Mouse (Mus musculus): ENCODE data around the gene Nodal.
"Not testable (repeated sequence)": the region's sequence is repeated elsewhere in the genome, so short reads cannot be mapped to it uniquely, and the experiment has no call there.

The Nodal gene

DNA sequence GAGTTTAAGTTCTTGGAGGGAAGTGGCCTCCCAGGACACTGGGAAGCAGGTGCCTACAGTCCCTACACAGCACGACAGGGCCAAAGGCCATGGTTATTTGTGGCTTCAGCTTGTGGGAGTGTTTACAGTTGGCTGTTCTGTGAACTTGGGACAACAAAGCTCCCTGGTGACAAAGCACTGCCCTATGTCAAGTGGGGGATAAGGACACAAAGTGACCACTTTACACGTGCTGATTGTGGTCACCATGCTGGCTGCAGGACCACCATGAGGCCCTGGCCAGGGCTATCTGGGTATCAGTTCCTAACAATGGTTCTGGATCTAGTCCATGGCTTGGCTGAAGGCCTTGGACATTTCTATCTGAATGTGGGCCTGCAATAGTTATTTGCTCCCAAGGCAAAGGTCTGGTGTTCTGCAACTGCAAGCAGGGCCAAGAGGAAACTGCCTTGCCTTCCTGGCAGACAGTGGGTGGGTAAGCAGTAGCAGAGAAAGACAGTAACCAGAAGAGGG lies 8.5 kb downstream of the Nodal start:
- no peak for DNase-seq (ENCODE audit: extremely low read depth, insufficient read length, low spot score)

DNA sequence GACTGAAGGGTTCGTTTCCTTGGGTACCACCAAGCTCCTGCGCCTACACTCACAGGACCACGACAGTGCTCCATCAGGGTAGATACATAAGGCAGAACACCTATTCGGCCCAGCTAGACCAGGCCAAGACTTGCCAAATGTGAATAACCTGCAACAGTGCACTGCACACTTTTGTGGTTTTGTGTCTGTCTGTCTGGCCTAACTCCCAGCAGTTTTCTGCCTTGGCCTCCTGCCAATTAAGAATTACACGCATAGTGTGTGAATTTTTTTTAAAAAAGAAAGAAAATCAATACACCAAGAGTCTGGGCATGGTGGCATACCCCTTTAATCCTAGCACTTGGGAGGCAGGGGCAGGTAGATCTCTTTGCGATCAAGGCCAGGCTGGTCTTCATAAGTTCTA lies 10.2 kb downstream of the Nodal start:
- no peak for DNase-seq (ENCODE audit: extremely low read depth, insufficient read length, low spot score)

GRCm38 (mm10) chr10:61428416-61428815 lies 10.6 kb downstream of the Nodal start:
- DNase-seq (ENCODE audit: extremely low read depth, insufficient read length, low spot score): no peak

- DNase-seq (ENCODE audit: extremely low read depth, insufficient read length, low spot score): no peak
These were observed 11.3 kb downstream of the Nodal start for GRCm38 (mm10) chr10:61429043-61429442.

- no peak for DNase-seq (ENCODE audit: extremely low read depth, insufficient read length, low spot score)
These were observed 13.6 kb downstream of the Nodal start for GRCm38 (mm10) chr10:61431375-61431774.

GRCm38 (mm10) chr10:61440202-61440800 lies 22.5 kb downstream of the Nodal start:
- no peak for DNase-seq (ENCODE audit: extremely low read depth, insufficient read length, low spot score)

- DNase-seq (ENCODE audit: extremely low read depth, insufficient read length, low spot score): no peak
These were observed 25.7 kb downstream of the Nodal start for GRCm38 (mm10) chr10:61443456-61443855.

- DNase-seq (ENCODE audit: extremely low read depth, insufficient read length, low spot score): no peak
These were observed 26.1 kb downstream of the Nodal start for GRCm38 (mm10) chr10:61443876-61444275.

DNA sequence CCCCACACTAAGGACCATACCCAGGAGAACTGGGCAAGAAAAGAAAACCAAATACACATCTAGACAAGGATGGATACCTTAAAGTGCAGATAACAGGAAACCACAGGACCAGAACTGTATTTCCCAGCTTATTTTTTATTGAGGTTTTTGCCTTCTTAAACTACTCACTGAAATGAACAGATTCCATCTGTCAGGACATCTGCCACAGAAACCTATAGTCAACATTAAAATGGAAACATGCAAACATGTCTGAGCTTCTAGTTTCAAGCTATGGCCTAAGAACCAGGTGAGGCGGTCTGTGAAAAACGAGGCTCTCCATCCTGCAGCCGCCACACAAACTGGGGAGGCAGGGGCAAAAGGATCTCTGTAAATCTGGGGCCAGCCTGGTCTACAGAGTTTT lies 27.2 kb downstream of the Nodal start:
- DNase-seq (ENCODE audit: extremely low read depth, insufficient read length, low spot score): no peak

DNA sequence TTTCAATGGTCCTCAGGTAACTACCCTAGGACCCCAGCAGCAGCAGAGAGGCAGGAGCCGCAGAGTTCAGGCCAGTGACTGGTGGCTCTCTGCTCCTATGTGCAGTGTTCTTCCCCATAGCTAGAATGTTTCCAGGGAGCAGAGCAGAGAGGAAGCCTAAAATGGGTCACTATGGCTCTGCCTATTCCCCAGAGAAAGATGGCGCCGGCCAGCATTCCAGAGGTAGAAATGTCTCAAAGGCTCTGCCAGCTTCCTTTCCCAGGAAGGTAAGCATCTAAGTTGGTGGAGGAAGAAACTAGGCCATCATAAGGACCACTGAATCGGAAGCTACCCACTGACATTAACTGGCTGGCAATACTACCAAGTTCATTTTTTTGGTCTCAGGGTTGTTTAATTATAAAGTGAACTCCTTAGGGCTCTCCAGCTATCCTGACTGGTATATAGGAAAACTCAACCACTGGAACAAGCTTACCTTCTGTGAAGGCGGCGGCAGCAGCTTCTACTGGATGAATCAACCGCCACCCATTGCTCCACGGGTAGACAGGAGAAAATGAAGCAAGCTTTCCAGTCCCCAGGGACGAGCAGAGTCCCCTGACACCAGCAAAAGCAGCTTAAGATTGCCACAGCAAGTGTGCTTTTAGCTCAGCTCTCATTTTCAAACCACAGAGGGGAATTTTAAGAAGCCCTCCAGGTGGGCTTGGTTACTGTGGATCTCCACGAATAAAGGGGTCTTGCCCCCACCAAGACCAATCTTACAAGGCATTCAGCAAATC lies 30.0 kb downstream of the Nodal start:
- no peak for DNase-seq (ENCODE audit: extremely low read depth, insufficient read length, low spot score)

DNA sequence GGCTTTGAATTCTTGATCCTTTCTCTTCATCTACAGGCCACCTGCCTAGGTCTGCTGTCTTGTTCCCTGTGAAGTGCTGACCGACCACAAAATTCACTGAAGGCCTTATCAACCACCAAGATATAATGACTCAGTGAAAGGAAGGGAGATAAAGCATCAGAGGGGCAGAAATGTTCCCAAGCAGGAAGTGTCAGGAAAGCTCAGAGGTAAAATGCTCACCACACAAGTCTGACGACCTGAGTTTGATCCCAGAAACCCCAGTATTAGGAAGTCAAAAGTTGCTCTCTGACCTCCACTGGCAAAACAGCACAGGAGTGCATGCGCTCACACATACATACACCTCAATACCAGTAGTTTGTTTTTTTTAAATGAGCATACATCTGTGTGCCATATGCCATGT lies 31.1 kb downstream of the Nodal start:
- DNase-seq (ENCODE audit: extremely low read depth, insufficient read length, low spot score): no peak

GRCm38 (mm10) chr10:61451463-61451930 lies 33.7 kb downstream of the Nodal start:
- DNase-seq (ENCODE audit: extremely low read depth, insufficient read length, low spot score): peak; percentile 50

DNA sequence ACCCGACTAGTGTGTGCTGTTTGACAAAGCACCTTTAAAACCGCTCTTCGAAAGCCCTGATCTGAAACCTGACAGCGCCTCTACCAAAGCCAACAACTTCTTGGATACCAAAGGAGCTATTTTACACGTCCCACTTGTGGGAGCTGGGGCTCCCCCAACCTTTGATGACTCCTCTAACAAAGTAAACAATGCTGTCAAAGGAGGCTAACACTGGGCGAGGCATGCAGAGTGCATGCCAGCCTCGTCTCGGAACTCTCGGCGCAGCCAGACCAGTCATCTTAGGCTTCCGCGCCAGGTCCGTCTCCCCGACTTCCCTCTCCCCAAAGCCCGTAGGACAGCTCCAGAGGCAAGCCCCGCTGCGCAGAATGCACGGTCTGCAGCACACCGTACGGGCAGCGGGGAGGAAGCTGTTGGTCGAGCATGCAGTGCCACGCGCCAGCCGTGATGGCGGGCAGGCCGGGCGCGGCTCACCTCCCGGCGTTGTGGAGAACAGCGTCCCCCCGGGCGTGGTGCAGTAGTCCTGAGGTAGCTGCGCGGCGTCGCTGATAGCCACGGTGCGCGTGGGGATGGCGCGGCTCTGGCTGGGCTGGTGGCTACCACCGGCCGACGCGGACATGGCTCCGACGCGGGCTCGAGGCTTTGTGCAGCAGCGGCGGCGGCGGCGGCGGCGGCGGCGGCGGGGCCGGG lies 34.3 kb downstream of the Nodal start:
- peak; percentile 60 for DNase-seq (ENCODE audit: extremely low read depth, insufficient read length, low spot score)

GRCm38 (mm10) chr10:61452645-61453044 lies 34.9 kb downstream of the Nodal start, which contains the start of gene Eif4ebp2:
Gene Eif4ebp2, minus strand, starts transcription at chr10:61452661.
- DNase-seq (ENCODE audit: extremely low read depth, insufficient read length, low spot score): peak; percentile 97

GRCm38 (mm10) chr10:61453171-61453570 lies 35.4 kb downstream of the Nodal start:
- not testable (repeated sequence) for DNase-seq (ENCODE audit: extremely low read depth, insufficient read length, low spot score)

- DNase-seq (ENCODE audit: extremely low read depth, insufficient read length, low spot score): no peak
These were observed 39.4 kb downstream of the Nodal start for GRCm38 (mm10) chr10:61457182-61457581.

- DNase-seq (ENCODE audit: extremely low read depth, insufficient read length, low spot score): peak; percentile 72
These were observed 47.2 kb downstream of the Nodal start for GRCm38 (mm10) chr10:61465009-61465408.

- DNase-seq (ENCODE audit: extremely low read depth, insufficient read length, low spot score): no peak
These were observed 48.5 kb downstream of the Nodal start for GRCm38 (mm10) chr10:61466242-61466641.

DNA sequence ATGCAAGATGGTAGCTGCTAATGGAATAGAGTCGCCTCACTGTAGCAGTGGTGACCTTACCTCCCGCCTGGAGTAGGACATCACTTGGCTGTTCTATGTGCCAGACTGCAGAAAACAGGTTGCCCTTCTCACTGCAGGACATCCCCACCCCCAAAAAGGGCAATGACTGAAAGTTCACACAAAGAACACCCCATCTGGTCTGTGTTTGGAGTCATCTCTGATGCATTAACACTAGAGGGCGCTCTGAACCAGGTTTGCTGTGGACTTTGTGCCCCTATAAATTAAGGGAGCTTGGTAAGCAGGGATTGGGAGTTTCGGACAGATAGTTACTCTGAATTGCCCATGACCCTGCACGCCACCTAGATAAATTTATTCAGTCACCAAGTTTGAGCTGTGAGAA lies 49.1 kb downstream of the Nodal start:
- DNase-seq (ENCODE audit: extremely low read depth, insufficient read length, low spot score): no peak

GRCm38 (mm10) chr10:61468900-61469299 lies 51.1 kb downstream of the Nodal start:
- peak; percentile 66 for DNase-seq (ENCODE audit: extremely low read depth, insufficient read length, low spot score)

GRCm38 (mm10) chr10:61473640-61474039 lies 55.9 kb downstream of the Nodal start:
- DNase-seq (ENCODE audit: extremely low read depth, insufficient read length, low spot score): no peak

Measured in 3134 (cell line).